ENCODE assay signal across 8 mouse cellular contexts in the genomic region with DNA sequence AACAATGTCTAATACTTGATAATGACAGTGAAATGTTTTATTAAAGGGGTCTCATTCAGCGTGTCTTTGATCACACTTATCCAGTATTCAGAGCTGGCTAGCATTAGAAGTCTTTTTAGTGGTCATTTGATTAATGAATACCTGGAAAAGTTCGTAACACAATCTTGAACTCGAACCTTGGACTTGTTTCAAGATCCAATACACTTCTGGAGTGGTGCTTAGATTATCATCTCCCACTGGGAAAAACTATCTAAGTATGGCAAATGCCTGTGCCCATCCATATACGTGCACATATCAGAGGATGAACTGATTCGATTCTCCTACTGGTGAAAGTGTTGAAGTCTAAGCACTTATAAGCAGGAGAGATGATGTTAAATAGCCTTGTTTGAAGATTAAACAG. TPM values are rescaled to one million over a fixed set of nuclear protein-coding genes. Genes with fewer than 3 reads are reported as not detected.
DNase-seq lines count a peak whose midpoint lies in the region; ATAC-seq lines count a peak whose summit lies in the region.

No protein-coding gene starts in this region.

- H3K4me2 ChIP-seq in liver, embryonic 12.5 days, result peak overlapping the region; percentile 81

- peak overlapping the region; percentile 85; the same call in 1 of the 2 replicates for H3K9ac ChIP-seq in liver, embryonic 12.5 days

- no peaks in the 10 kb centered on the region for H3K9me3 ChIP-seq in megakaryocyte, embryonic 14.5 days
- no peaks in the 10 kb centered on the region for H3K9me3 ChIP-seq in liver, embryonic 12.5 days (replicated peaks)

- DNase-seq in cerebellum, adult 9-11 months, result peak; percentile 16
- no peak for DNase-seq in cerebellum, adult 11-12 months
- no peak for DNase-seq in ovary, postnatal 36 days (ENCODE audit: low spot score)
- no peak for DNase-seq in frontal cortex, adult 2 months (ENCODE audit: extremely low spot score in 1 of 2, low spot score in 1 of 2)

- peaks cover 44% of the 10 kb centered on the region for H3K4me1 ChIP-seq in megakaryocyte, embryonic 14.5 days
- H3K4me1 ChIP-seq in liver, embryonic 12.5 days, result peaks cover 29% of the 10 kb centered on the region

- H3K36me3 ChIP-seq in megakaryocyte, embryonic 14.5 days (replicated peaks; ENCODE audit: low read length), result peaks cover 14% of the 10 kb centered on the region
- peaks cover 3% of the 10 kb centered on the region; the same call in 1 of the 2 replicates for H3K36me3 ChIP-seq in liver, embryonic 12.5 days

- WGBS in liver, embryonic 12.5 days (ENCODE audit: insufficient replicate concordance), result 63% methylated on average over 5 of the region's 5 CpGs

- no peaks in the 10 kb centered on the region for H3K27me3 ChIP-seq in megakaryocyte, embryonic 14.5 days (replicated peaks)
- no peaks in the 10 kb centered on the region for H3K27me3 ChIP-seq in liver, embryonic 12.5 days (replicated peaks)

- ATAC-seq in megakaryocyte, adult 5-6 weeks (ENCODE audit: poor library complexity, severe bottlenecking), result no peak
- ATAC-seq in liver, embryonic 12.5 days, result no peak
- ATAC-seq in megakaryocyte progenitor cell, adult 5-6 weeks (replicated peaks; ENCODE audit: poor library complexity), result no peak

- H3K4me3 ChIP-seq in megakaryocyte, embryonic 14.5 days (replicated peaks), result peak overlapping the region; percentile 92
- peak overlapping the region; percentile 99 for H3K4me3 ChIP-seq in liver, embryonic 12.5 days

- H3K27ac ChIP-seq in liver, embryonic 12.5 days, result no peak overlapping the region

RNA-seq across cellular contexts. Expression of a gene that starts 1.4 kb away (rescaled TPM):
- 3.3 TPM in 1 of 2 replicates, not detected in the other for polyA plus RNA-seq in megakaryocyte, embryonic 14.5 days (2012; ENCODE audit: insufficient read depth, low replicate concordance)
- 42.0 and 62.5 TPM in 2 replicates for total RNA-seq in megakaryocyte, adult 5-6 weeks (2015)
- 88.3 and 93.8 TPM in 2 replicates for total RNA-seq in megakaryocyte, adult 5-6 weeks (2017)
- polyA plus RNA-seq in liver, embryonic 12.5 days (2016; fragmentation: Nextera tagmentation; extraction: Ambion mirVana), result 32.7 and 38.8 TPM in 2 replicates
- 68.9 and 78.2 TPM in 2 replicates for total RNA-seq in megakaryocyte progenitor cell, adult 5-6 weeks (2015)
- 126 and 148 TPM in 2 replicates for total RNA-seq in megakaryocyte progenitor cell, adult 5-6 weeks (2017)
- 6.6 and 11.2 TPM in 2 replicates for polyA plus RNA-seq in frontal cortex, adult 2 months (2012; rRNA removed)

RNA-seq across cellular contexts. Expression of a gene that starts 1.7 kb away (rescaled TPM):
- polyA plus RNA-seq in megakaryocyte, embryonic 14.5 days (2012; ENCODE audit: insufficient read depth, low replicate concordance), result 11.3 and 12.7 TPM in 2 replicates
- 4.5 and 9.5 TPM in 2 replicates for total RNA-seq in megakaryocyte, adult 5-6 weeks (2015)
- 7.5 and 10.6 TPM in 2 replicates for total RNA-seq in megakaryocyte, adult 5-6 weeks (2017)
- polyA plus RNA-seq in liver, embryonic 12.5 days (2016; fragmentation: Nextera tagmentation; extraction: Ambion mirVana), result 5.4 and 5.8 TPM in 2 replicates
- 14.4 and 18.0 TPM in 2 replicates for total RNA-seq in megakaryocyte progenitor cell, adult 5-6 weeks (2015)
- 9.1 and 19.9 TPM in 2 replicates for total RNA-seq in megakaryocyte progenitor cell, adult 5-6 weeks (2017)
- polyA plus RNA-seq in frontal cortex, adult 2 months (2012; rRNA removed), result 9.0 and 10.0 TPM in 2 replicates
